Mouse (Mus musculus) hindbrain, embryonic 11.5 days (tissue): Measurements from ENCODE around the gene Tubd1. TPM values are rescaled to one million over a fixed set of nuclear protein-coding genes. Genes with fewer than 3 reads are reported as not detected.
"Not testable (repeated sequence)": the region's sequence is repeated elsewhere in the genome, so short reads cannot be mapped to it uniquely, and the experiment has no call there.

Experiments
- ATAC-seq: fragments of 200-750 bp; cut with Nextera tagmentation; 2 replicates; pipeline ENCODE4 v1.8.0; 2017; ENCODE audit warnings: mild to moderate bottlenecking, moderate TSS enrichment, moderate library complexity; ENCODE audit not compliant: low FRiP score
- DNase-seq: peaks from one replicate; pipeline ENCODE4 v3.0.0-alpha.2; 2015; ENCODE audit warnings: low spot score
- H3K27ac ChIP-seq: fragments of 300-500 bp; sonication (generic); 2 replicates; pipeline ENCODE4 v1.5.1; 2014; ENCODE audit warnings: mild to moderate bottlenecking, low read depth, low read length
- H3K27me3 ChIP-seq: fragments of 300-500 bp; sonication (generic); 2 replicates; pipeline ENCODE4 v1.6.1; 2014; ENCODE audit warnings: mild to moderate bottlenecking, low read length, moderate library complexity, mixed read lengths; ENCODE audit not compliant: control insufficient read depth, insufficient read depth
- H3K36me3 ChIP-seq: fragments of 300-500 bp; sonication (generic); 2 replicates; pipeline ENCODE4 v1.6.1; 2014; ENCODE audit warnings: mild to moderate bottlenecking, low read length, moderate library complexity, mixed read lengths; ENCODE audit not compliant: control insufficient read depth, insufficient read depth
- H3K4me1 ChIP-seq: fragments of 300-500 bp; sonication (generic); replicated peaks from 2 replicates; pipeline ENCODE4 v1.6.1; 2014; ENCODE audit warnings: low read length, mixed read lengths; ENCODE audit not compliant: control insufficient read depth, insufficient read depth
- H3K4me2 ChIP-seq: fragments of 300-500 bp; sonication (generic); replicated peaks from 2 replicates; pipeline ENCODE4 v1.6.1; 2014; ENCODE audit warnings: mild to moderate bottlenecking, low read depth, low read length
- H3K4me3 ChIP-seq: fragments of 300-500 bp; sonication (generic); 2 replicates; pipeline ENCODE4 v1.5.1; 2014; ENCODE audit warnings: low read depth, low read length
- H3K9ac ChIP-seq: fragments of 300-500 bp; sonication (generic); 2 replicates; pipeline ENCODE4 v1.6.1; 2014; ENCODE audit warnings: low read depth, low read length
- H3K9me3 ChIP-seq: fragments of 300-500 bp; sonication (generic); 2 replicates; pipeline ENCODE4 v1.6.1; 2016; ENCODE audit warnings: low read length; ENCODE audit not compliant: control insufficient read depth
- WGBS: fragments of 180-500 bp; shearing (Covaris S2); extraction: QIAGEN DNeasy Blood & Tissue Kit; methylation state at CpG from one replicate; pipeline ENCODE4 v1.1.7; 2014; 5-methylcytosine and 5-hydroxymethylcytosine counted together
- polyA plus RNA-seq: library from polyadenylated mRNA; unstranded; fragments of >200 nt; fragmentation: Nextera tagmentation; extraction: Ambion mirVana; gene quantifications from 2 replicates; pipeline ENCODE4 v1.2.1, GENCODE M21; 2014

Gene Tubd1
- polyA plus RNA-seq, 1 experiment from 2014 or later = 13.5 TPM

DNA sequence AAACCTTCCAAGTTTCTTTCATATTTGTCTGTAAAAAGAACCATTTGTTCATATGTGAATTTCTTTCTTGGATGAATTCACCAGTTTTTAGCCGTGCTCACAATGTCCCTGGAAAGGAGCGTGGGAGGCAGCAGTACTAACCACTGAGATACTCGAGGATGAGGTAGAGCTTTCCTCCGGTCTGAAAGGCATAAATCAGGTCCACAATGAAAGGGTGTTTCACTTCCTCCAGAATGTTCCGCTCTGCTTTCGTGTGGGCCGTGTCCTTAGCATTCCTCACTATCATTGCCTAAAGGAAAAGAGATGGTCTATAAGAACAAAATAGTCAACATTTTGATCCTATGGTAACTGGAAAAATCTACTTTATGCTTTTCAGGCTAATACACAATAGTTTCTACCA lies 25.0 kb upstream of the Tubd1 start:
- ATAC-seq (no peak), DNase-seq (no peak)
- Histone ChIP-seq H3K4me1 (no peaks in the 10 kb centered on the region), H3K9me3 (no peaks in the 10 kb centered on the region), H3K27me3 (no peaks in the 10 kb centered on the region), H3K4me2 (no peak overlapping the region), H3K9ac (no peak overlapping the region), H3K27ac (no peak overlapping the region), H3K36me3 (peaks cover 20% of the 10 kb centered on the region), H3K4me3 (no peak overlapping the region)
- 94% methylated on average over 7 of the region's 7 CpGs for WGBS

GRCm38 (mm10) chr11:86527528-86527927 lies 17.3 kb upstream of the Tubd1 start:
- Histone ChIP-seq H3K4me3 (no peak overlapping the region), H3K36me3 (peaks cover 7% of the 10 kb centered on the region; the same call in 1 of the 2 replicates), H3K4me1 (no peaks in the 10 kb centered on the region), H3K9ac (no peak overlapping the region), H3K4me2 (no peak overlapping the region), H3K9me3 (no peaks in the 10 kb centered on the region), H3K27ac (no peak overlapping the region), H3K27me3 (no peaks in the 10 kb centered on the region)
- WGBS = 94% methylated on average over 4 of the region's 4 CpGs
- no peak for ATAC-seq
- no peak for DNase-seq

- Histone ChIP-seq H3K4me2 (no peak overlapping the region), H3K27me3 (no peaks in the 10 kb centered on the region), H3K4me1 (no peaks in the 10 kb centered on the region), H3K9me3 (no peaks in the 10 kb centered on the region), H3K9ac (no peak overlapping the region), H3K4me3 (no peak overlapping the region), H3K27ac (no peak overlapping the region), H3K36me3 (no peaks in the 10 kb centered on the region; the same call in 1 of the 2 replicates)
- ATAC-seq = no peak
- DNase-seq = peak; percentile 39
- 70% methylated on average over 1 of the region's 1 CpGs for WGBS
Observed at GRCm38 (mm10) chr11:86532834-86533233, 12.0 kb upstream of the Tubd1 start.

DNA sequence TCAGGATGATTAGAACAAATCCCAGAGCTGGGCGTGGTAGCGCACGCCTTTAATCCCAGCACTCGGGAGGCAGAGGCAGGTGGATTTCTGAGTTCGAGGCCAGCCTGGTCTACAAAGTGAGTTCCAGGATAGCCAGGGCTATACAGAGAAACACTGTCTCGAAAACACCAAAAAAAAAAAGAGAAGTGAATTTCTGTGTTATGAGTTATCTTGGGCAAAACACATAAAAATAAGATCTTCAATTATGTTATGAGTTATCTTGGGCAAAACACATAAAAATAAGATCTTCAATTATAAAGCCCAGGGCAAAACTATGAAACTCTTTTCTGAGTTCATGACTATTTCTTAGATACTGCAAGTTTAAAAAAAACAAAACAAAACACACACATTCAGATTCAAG lies 11.5 kb upstream of the Tubd1 start:
- H3K36me3 ChIP-seq, DNase-seq, ATAC-seq, H3K4me1 ChIP-seq, H3K9me3 ChIP-seq, H3K4me2 ChIP-seq, H3K9ac ChIP-seq, H3K27me3 ChIP-seq, H3K4me3 ChIP-seq, H3K27ac ChIP-seq: not testable (repeated sequence)
- 91% methylated on average over 6 of the region's 6 CpGs for WGBS

GRCm38 (mm10) chr11:86534201-86534910 lies 10.4 kb upstream of the Tubd1 start:
- no peak for DNase-seq
- Histone ChIP-seq H3K27me3 (no peaks in the 10 kb centered on the region), H3K9me3 (no peaks in the 10 kb centered on the region), H3K4me1 (no peaks in the 10 kb centered on the region), H3K36me3 (no peaks in the 10 kb centered on the region), H3K27ac (no peak overlapping the region), H3K4me2 (no peak overlapping the region), H3K9ac (no peak overlapping the region), H3K4me3 (no peak overlapping the region)
- WGBS = 97% methylated on average over 5 of the region's 5 CpGs
- no peak for ATAC-seq

DNA sequence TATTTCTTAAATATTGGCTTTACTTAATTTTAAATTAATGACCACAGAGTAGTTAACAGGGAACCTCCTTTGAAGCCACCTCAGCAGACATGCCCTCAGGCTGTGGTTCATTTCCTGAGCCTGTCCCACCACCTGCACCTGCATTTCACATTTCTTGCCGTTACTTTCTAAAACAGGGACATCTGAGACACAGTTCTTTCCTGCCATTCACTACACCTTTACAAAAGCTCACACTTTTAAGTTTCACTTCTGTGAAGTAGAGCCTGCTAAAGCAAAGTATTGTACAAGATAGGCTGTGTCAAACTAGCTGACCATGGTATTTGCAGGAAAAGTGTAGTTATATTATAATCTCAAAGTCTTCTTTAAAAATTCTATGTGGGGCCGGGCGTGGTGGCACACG lies 6.0 kb upstream of the Tubd1 start:
- Histone ChIP-seq H3K27me3 (no peaks in the 10 kb centered on the region), H3K27ac (no peak overlapping the region), H3K4me2 (no peak overlapping the region), H3K4me1 (no peaks in the 10 kb centered on the region), H3K36me3 (no peaks in the 10 kb centered on the region), H3K9me3 (no peaks in the 10 kb centered on the region), H3K4me3 (no peak overlapping the region), H3K9ac (no peak overlapping the region)
- ATAC-seq (no peak), DNase-seq (no peak)
- 92% methylated on average over 4 of the region's 4 CpGs for WGBS

- Histone ChIP-seq H3K4me1 (no peaks in the 10 kb centered on the region), H3K27ac (no peak overlapping the region)
Observed at GRCm38 (mm10) chr11:86539716-86540475, 4.9 kb upstream of the Tubd1 start.

DNA sequence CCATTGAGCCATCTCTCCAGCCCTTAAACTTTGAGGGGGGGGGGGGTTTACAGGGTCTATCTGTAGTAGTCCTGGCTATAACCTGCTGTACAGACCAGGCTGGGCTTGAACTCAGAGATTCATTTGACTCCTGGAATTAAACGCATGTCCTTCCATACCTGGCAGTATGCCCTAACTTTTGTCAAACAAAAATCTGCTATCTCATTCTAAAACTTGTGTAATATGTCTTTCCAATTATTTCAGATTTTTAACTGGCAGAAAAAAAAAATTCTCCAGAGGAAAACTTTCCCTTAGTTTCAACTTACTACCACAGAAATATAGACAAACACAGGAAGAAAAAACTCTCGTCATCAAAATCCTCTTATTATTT lies 4.3 kb upstream of the Tubd1 start:
- whole genome bisulfite sequencing = 98% methylated on average over 2 of the region's 2 CpGs
- Histone ChIP-seq H3K4me3 (no peak overlapping the region), H3K4me2 (no peak overlapping the region), H3K36me3 (no peaks in the 10 kb centered on the region), H3K4me1 (no peaks in the 10 kb centered on the region), H3K27ac (no peak overlapping the region), H3K9ac (no peak overlapping the region), H3K27me3 (no peaks in the 10 kb centered on the region), H3K9me3 (no peaks in the 10 kb centered on the region)
- ATAC-seq (no peak), DNase-seq (no peak)

More at GRCm38 (mm10) chr11:86539716-86540475, 4.9 kb upstream of the Tubd1 start:
- H3K9ac ChIP-seq = no peak overlapping the region
- no peaks in the 10 kb centered on the region for H3K27me3 ChIP-seq
- ATAC-seq (no peak), DNase-seq (no peak)
- no peaks in the 10 kb centered on the region for H3K9me3 ChIP-seq
- H3K36me3 ChIP-seq = no peaks in the 10 kb centered on the region
- 95% methylated on average over 6 of the region's 6 CpGs for WGBS
- no peak overlapping the region for H3K4me2 ChIP-seq
- H3K4me3 ChIP-seq = no peak overlapping the region

DNA sequence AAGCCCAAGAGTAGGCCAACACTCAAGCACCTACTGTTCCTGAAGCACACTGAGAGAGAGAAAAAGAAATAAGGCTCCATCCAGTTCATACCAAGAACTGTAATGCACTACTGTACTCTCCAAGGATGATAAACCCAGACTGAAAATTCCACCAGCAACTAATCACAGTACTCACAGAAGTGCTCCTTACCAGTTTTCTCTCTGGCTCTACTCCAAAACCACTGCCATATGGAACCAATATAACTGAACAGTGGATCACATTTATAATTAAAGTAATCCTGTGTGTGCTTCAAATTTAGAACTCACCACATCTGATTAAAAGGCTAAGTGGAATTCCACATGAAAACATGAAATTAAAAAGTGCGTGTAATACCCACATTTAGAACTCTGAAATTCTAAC lies 1.9 kb upstream of the Tubd1 start:
- H3K4me1 ChIP-seq = no peaks in the 10 kb centered on the region
- H3K27ac ChIP-seq = no peak overlapping the region
- no peak overlapping the region for H3K4me2 ChIP-seq
- no peak for ATAC-seq
- H3K4me3 ChIP-seq = no peak overlapping the region
- H3K9me3 ChIP-seq = no peaks in the 10 kb centered on the region
- no peaks in the 10 kb centered on the region for H3K27me3 ChIP-seq
- H3K9ac ChIP-seq = no peak overlapping the region
- DNase-seq = no peak
- H3K36me3 ChIP-seq = no peaks in the 10 kb centered on the region
- 90% methylated on average over 1 of the region's 1 CpGs for WGBS
